22 mouse cellular contexts compared by ENCODE assay signal in the genomic region with DNA sequence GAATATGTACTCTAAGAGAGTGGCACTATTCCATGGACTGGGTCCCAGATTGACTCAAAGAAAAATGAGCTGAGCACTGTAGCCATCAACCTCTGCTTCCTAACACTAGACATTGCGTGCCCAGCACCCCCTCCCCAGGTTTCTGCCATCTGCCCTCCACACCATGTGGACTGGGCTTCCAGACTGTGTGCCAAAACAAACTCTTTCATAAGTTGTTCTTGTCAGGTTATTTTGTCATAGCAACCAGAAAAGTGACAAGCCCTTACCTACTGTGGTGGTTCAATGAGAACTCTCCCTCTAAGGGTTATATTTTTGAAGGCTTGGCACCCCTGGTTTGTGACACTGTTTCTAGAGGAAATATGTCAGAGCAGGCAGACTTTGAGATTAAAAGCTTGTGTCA.
DNase-seq lines count a peak whose midpoint lies in the region; ATAC-seq and TF ChIP-seq lines count a peak whose summit lies in the region.
"Had no signal": no experiment of that assay in that cellular context is flagged by ENCODE, and none has a peak within 500 bp of the region (broad histone marks: within the 10 kb centered on the region; RNA-seq: fewer than 3 reads in every experiment).

No protein-coding gene starts in this region.

- no peak overlapping the region for H3K4me3 ChIP-seq in liver, adult 2 months (ENCODE audit: insufficient read depth, low read depth, low read length)
- no peak overlapping the region for H3K4me3 ChIP-seq in liver, postnatal 0 days (ENCODE audit: low read depth, low read length)
- H3K4me3 ChIP-seq in liver, embryonic 11.5 days (ENCODE audit: low read depth, low read length), result no peak overlapping the region
- H3K4me3 ChIP-seq in lung, embryonic 15.5 days, result no peak overlapping the region
- no peak overlapping the region for H3K4me3 ChIP-seq in midbrain, embryonic 11.5 days (ENCODE audit: low read depth, low read length)
- H3K4me3 ChIP-seq in midbrain, postnatal 0 days (ENCODE audit: low read depth, low read length), result no peak overlapping the region

- WGBS in liver, adult 2 months, result 31% methylated on average over 1 of the region's 1 CpGs
- 71% methylated on average over 1 of the region's 1 CpGs for WGBS in liver, postnatal 0 days (ENCODE audit: insufficient replicate concordance)
- 79% methylated on average over 1 of the region's 1 CpGs for WGBS in liver, embryonic 11.5 days
- 80% methylated on average over 1 of the region's 1 CpGs for WGBS in lung, embryonic 15.5 days
- 77% methylated on average over 1 of the region's 1 CpGs for whole genome bisulfite sequencing in midbrain, embryonic 11.5 days
- WGBS in midbrain, postnatal 0 days, result 93% methylated on average over 1 of the region's 1 CpGs

- no peaks in the 10 kb centered on the region for H3K9me3 ChIP-seq in liver, postnatal 0 days (ENCODE audit: low read length)
- H3K9me3 ChIP-seq in liver, embryonic 11.5 days (ENCODE audit: control insufficient read depth, low read length), result no peaks in the 10 kb centered on the region
- H3K9me3 ChIP-seq in lung, embryonic 15.5 days, result no peaks in the 10 kb centered on the region
- H3K9me3 ChIP-seq in midbrain, embryonic 11.5 days (ENCODE audit: control insufficient read depth, low read length), result no peaks in the 10 kb centered on the region
- no peaks in the 10 kb centered on the region for H3K9me3 ChIP-seq in midbrain, postnatal 0 days (ENCODE audit: low read length)
- H3K9me3 ChIP-seq: G1E had no signal

- H3K27me3 ChIP-seq in liver, adult 2 months (ENCODE audit: control insufficient read depth, insufficient read depth, low read length), result no peaks in the 10 kb centered on the region
- no peaks in the 10 kb centered on the region for H3K27me3 ChIP-seq in liver, postnatal 0 days (ENCODE audit: insufficient read depth, low read length)
- H3K27me3 ChIP-seq in liver, embryonic 11.5 days (replicated peaks; ENCODE audit: control insufficient read depth, insufficient read depth, low read length), result no peaks in the 10 kb centered on the region
- H3K27me3 ChIP-seq in lung, embryonic 15.5 days, result no peaks in the 10 kb centered on the region
- no peaks in the 10 kb centered on the region for H3K27me3 ChIP-seq in midbrain, embryonic 11.5 days (ENCODE audit: control insufficient read depth, insufficient read depth, low read length)
- no peaks in the 10 kb centered on the region for H3K27me3 ChIP-seq in midbrain, postnatal 0 days (ENCODE audit: insufficient read depth, low read length)
- H3K27me3 ChIP-seq: CH12.LX, Patski had no signal

- ATAC-seq in liver, postnatal 0 days, result no peak
- no peak for ATAC-seq in liver, embryonic 11.5 days (replicated peaks; ENCODE audit: low FRiP score)
- ATAC-seq in lung, embryonic 15.5 days (ENCODE audit: borderline replicate concordance, extremely low read depth, low FRiP score, low TSS enrichment), result no peak
- no peak for ATAC-seq in midbrain, embryonic 11.5 days (ENCODE audit: low FRiP score)
- ATAC-seq in midbrain, postnatal 0 days (ENCODE audit: low FRiP score), result no peak
- ATAC-seq: activated CD4-positive, CD25-positive, alpha-beta regulatory T cell, adult 4 months; CD4-positive, CD25-positive, alpha-beta regulatory T cell, adult 4 months; Patski had no signal

- H3K36me3 ChIP-seq in liver, adult 2 months (ENCODE audit: control insufficient read depth, insufficient read depth, low read length), result no peaks in the 10 kb centered on the region
- no peaks in the 10 kb centered on the region for H3K36me3 ChIP-seq in liver, postnatal 0 days (replicated peaks; ENCODE audit: insufficient read depth, low read length)
- no peaks in the 10 kb centered on the region for H3K36me3 ChIP-seq in liver, embryonic 11.5 days (ENCODE audit: control insufficient read depth, insufficient read depth, low read length)
- no peaks in the 10 kb centered on the region for H3K36me3 ChIP-seq in lung, embryonic 15.5 days
- H3K36me3 ChIP-seq in midbrain, embryonic 11.5 days (ENCODE audit: control insufficient read depth, insufficient read depth, low read length), result no peaks in the 10 kb centered on the region
- H3K36me3 ChIP-seq in midbrain, postnatal 0 days (ENCODE audit: insufficient read depth, low read length), result no peaks in the 10 kb centered on the region
- H3K36me3 ChIP-seq: G1E had no signal

- no peaks in the 10 kb centered on the region for H3K79me2 ChIP-seq in liver, adult 2 months (ENCODE audit: control insufficient read depth, insufficient read depth, low read length)

- peak; percentile 77 for DNase-seq in liver, adult 2 months (ENCODE audit: extremely low read depth, low read depth, low spot score)
- no peak for DNase-seq in liver
- peak; percentile 13 for DNase-seq in liver, postnatal 0 days
- no peak for DNase-seq in liver, embryonic 11.5 days (ENCODE audit: low spot score)
- no peak for DNase-seq in lung, postnatal 36 days
- DNase-seq in midbrain, embryonic 11.5 days (ENCODE audit: low spot score, missing footprints), result peak; percentile 53
- no peak for DNase-seq in midbrain, postnatal 0 days (ENCODE audit: low spot score)
- DNase-seq: adrenal gland, adult 2 months; adrenal gland, adult 8-10 months; adrenal gland, postnatal 10 days; adrenal gland, postnatal 14 days; adrenal gland, postnatal 25 days; adrenal gland, postnatal 36 days; B cell, adult 2 months; cerebellum, adult 11 months; cerebellum, adult 11-12 months had no signal

- no peak overlapping the region for H3K4me2 ChIP-seq in liver, postnatal 0 days (ENCODE audit: low read depth, low read length)
- H3K4me2 ChIP-seq in liver, embryonic 11.5 days, result no peak overlapping the region
- H3K4me2 ChIP-seq in lung, embryonic 15.5 days, result no peak overlapping the region
- H3K4me2 ChIP-seq in midbrain, embryonic 11.5 days, result no peak overlapping the region
- H3K4me2 ChIP-seq in midbrain, postnatal 0 days (ENCODE audit: low read depth, low read length, poor library complexity, severe bottlenecking), result no peak overlapping the region

- H3K9ac ChIP-seq in liver, adult 2 months (ENCODE audit: low read depth, low read length), result no peak overlapping the region
- H3K9ac ChIP-seq in liver, postnatal 0 days (replicated peaks), result no peak overlapping the region
- no peak overlapping the region for H3K9ac ChIP-seq in liver, embryonic 11.5 days (ENCODE audit: low read depth, low read length)
- no peak overlapping the region for H3K9ac ChIP-seq in lung, embryonic 15.5 days
- no peak overlapping the region for H3K9ac ChIP-seq in midbrain, embryonic 11.5 days (ENCODE audit: low read length)
- H3K9ac ChIP-seq in midbrain, postnatal 0 days (replicated peaks; ENCODE audit: low read length, poor library complexity, severe bottlenecking), result no peak overlapping the region

- TF ChIP-seq EP300 in liver, postnatal 0 days (IDR thresholded peaks at IDR 0.05; ENCODE audit: low read depth), result no peak

- TF ChIP-seq CTCF in liver, adult 2 months (IDR thresholded peaks at IDR 0.05; ENCODE audit: low read depth, low read length), result no peak
- TF ChIP-seq CTCF in liver, postnatal 0 days (IDR thresholded peaks at IDR 0.05; ENCODE audit: low read depth), result no peak
- no peak for TF ChIP-seq CTCF in midbrain, postnatal 0 days (IDR thresholded peaks at IDR 0.05)

- H3K27ac ChIP-seq in liver, adult 2 months (replicated peaks; ENCODE audit: insufficient read depth, low read depth, low read length), result no peak overlapping the region
- no peak overlapping the region for H3K27ac ChIP-seq in liver, postnatal 0 days (ENCODE audit: low read depth)
- no peak overlapping the region for H3K27ac ChIP-seq in liver, embryonic 11.5 days (ENCODE audit: low read depth, low read length)
- H3K27ac ChIP-seq in lung, embryonic 15.5 days, result peak overlapping the region; percentile 60; the same call in 1 of the 2 replicates
- no peak overlapping the region for H3K27ac ChIP-seq in midbrain, embryonic 11.5 days (ENCODE audit: low read depth, low read length)
- H3K27ac ChIP-seq in midbrain, postnatal 0 days (ENCODE audit: low read depth, low read length), result no peak overlapping the region

- no peak for TF ChIP-seq POLR2A in liver, adult 2 months (IDR thresholded peaks at IDR 0.05; ENCODE audit: extremely low read depth, insufficient read depth, low read length)

- peaks cover 15% of the 10 kb centered on the region for H3K4me1 ChIP-seq in liver, adult 2 months (ENCODE audit: control insufficient read depth, insufficient read depth, low read length)
- no peaks in the 10 kb centered on the region for H3K4me1 ChIP-seq in liver, postnatal 0 days (ENCODE audit: insufficient read depth)
- no peaks in the 10 kb centered on the region for H3K4me1 ChIP-seq in liver, embryonic 11.5 days (replicated peaks; ENCODE audit: control insufficient read depth, insufficient read depth, low read length)
- peaks cover 14% of the 10 kb centered on the region for H3K4me1 ChIP-seq in lung, embryonic 15.5 days
- H3K4me1 ChIP-seq in midbrain, embryonic 11.5 days (ENCODE audit: control insufficient read depth, insufficient read depth, low read length), result no peaks in the 10 kb centered on the region
- no peaks in the 10 kb centered on the region for H3K4me1 ChIP-seq in midbrain, postnatal 0 days (ENCODE audit: insufficient read depth, low read length)

Comparison
In these comparisons a context has a peak if more than half of its experiments do, and no peak if none do; other contexts are left out.
1. DNase-seq: peak in liver, adult 2 months (single experiment), liver, postnatal 0 days (single experiment) and midbrain, embryonic 11.5 days (single experiment); none in liver (single experiment), liver, embryonic 11.5 days (single experiment), lung, postnatal 36 days (single experiment) and midbrain, postnatal 0 days (single experiment).